Mouse (Mus musculus) yolk sac, embryonic 10.5 days (tissue): Measurements from ENCODE around the gene Anks1.

ENCODE experiments used
- DNase-seq: peaks from one replicate; pipeline ENCODE4 v3.0.0-alpha.2; 2017; ENCODE audit warnings: low spot score

Anks1 gene

DNA sequence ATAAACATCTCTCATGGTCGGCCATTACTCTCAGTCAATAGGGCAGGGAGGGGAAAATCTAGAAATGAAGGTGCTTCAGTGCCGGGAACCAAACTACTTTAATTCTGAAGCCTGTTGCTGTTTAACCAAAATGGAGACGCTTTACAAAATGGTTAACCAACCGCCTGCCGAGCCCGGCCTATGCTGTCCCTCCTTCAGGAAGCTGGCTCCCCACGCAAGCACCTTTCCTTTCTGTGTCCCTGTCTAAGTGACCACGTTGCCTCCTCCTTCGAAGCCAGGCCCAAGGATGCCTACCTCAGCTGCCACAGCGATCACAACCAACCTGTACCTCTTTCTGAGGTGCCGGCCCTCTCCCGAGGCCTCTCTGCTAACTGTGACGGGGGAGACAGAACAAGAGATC is 188.2 kb downstream of the Anks1 start:
- DNase-seq, result no peak

DNA sequence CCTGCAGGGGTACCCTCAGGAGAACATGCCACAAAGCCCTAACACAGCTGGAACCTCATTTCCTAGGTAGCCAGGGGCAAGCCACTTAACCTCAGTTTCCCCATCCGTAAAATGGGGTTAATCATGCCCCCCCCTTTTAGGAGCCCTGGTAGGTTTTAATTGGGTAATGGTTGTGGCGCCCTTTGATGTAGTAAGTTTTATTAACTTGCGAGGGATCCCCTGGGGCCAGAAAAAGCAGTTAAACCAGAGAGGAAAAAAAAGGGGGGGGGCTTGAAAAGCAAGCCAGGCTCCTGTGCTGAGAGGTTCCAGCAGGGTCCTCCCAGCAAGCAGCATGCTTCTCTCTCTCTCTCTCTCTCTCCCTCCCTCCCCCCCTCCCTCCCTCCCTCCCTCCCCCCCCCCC is 190.0 kb downstream of the Anks1 start:
- no peak for DNase-seq

DNA sequence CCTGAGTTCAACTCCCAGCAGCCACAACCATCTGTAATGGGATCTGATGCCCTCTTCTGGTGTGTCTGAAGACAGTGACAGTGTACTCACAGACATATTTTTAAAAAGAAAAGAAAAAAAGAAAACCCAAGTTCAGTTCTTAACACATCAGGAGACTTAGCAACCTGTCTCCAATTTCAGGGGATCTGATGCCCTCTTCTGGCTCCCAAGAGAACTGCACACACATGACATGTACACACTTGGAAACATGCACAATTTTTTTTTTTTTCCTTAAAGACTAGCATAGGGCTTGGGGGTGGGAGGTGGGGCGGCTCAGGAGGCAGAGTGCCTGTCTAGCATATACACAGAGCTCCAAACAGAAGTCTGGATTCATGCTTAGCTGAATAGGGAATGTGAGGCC is 191.6 kb downstream of the Anks1 start:
- no peak for DNase-seq

DNA sequence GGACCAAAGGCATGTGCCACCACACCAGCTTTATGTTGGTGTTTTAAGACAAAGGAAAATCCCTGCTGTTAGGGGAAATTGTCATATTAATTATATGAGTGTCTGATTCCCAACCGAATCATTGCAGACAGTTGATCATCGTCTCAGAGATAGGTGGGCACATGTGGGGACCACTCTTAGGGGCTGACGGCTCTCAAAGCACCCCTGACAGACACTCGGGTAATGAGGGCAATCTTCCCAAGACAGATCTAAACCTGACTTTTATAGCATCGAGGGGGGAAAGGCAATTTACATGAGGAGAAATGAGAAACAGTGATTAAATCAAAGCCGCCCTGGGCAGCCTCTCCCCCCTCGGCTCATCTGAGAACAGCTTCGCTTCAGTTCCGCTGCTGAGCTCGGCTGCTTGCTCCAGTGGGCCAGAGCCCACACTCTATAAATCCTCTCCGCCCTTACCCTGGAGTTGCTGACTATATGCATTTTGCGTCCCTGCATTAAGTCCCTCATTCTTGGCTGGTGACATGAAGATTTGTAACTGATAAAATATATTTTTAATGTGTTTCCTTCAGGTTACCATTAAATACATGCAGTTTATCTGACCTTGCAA is 192.3 kb downstream of the Anks1 start:
- DNase-seq, result no peak

DNA sequence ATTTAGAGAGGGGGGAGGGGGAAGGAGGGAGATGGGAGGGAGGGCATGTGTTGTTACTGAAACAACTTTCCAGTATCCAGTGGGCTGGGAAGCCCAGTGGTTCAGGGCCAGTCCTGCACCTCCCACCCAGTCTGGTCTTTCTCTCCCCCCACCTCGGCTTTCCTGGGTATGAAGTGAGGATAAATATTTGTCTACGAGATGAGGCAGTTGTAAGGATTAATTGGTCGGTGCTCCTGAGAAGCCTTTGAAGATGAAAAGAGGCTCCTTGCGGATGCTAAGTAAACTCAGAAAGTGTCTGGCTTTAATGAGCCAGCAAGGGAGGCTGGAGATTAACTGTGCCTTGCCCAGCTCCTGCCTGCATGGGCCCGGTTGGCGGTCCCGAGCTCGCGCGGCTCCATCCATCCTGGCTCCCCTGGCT is 192.8 kb downstream of the Anks1 start:
- DNase-seq, result no peak

DNA sequence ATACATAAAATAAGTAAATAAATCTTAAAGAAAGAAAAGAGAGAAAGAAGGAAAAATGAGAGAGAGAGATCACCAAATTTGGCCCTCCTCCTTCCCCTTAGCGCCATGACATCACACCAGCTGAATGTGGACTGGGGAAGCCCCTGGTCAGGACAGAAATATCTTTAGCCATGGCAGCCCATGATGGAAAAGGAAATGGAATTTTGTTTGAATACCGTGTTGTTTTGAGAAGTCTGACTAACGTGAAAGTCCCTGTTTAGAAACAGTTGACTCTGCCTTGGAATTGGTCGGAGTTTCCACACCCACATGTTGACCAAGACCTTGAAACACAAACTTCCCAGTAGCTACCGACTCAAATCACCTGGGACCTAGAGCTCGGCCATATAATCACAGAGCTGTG is 195.3 kb downstream of the Anks1 start:
- no peak for DNase-seq

DNA sequence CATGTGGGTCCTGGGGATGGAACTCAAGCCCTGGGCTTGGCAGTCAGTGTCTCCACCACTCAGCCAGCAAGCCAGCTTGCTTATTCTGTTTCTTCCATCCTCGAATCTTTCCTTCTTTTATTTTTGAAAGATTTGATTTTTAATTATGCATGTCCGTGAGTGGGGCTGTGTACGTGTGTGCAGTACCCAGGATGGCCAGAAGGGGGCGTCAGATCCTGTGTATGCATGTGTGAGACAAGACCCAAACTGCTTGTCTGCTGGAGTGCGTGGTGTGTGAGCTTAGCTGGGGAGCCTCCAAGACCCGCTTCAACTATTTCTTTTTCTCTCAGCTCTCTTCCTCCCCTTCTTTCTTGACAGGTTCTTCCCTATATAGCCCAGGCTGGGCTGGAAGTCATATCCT is 197.2 kb downstream of the Anks1 start:
- no peak for DNase-seq

DNA sequence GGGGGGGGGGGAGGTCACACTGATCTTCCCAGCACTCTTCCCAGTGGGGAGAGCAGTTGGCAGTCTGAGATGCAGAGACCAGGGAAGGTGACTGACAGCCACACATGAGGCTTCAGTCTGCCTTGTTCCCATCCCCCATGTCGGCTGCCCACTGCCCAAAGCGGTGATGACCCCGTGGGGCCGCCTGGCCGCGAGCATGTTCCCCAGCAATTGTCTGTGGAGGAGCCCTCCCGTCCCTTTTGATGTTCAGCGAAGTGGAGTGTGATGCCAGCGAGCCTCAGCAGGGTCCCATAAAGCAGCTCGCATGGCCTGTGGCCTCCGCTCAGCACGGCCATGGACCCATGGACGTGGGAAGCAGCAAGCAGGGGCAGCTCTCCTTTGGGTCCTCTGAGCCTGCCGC is 198.2 kb downstream of the Anks1 start:
- no peak for DNase-seq

DNA sequence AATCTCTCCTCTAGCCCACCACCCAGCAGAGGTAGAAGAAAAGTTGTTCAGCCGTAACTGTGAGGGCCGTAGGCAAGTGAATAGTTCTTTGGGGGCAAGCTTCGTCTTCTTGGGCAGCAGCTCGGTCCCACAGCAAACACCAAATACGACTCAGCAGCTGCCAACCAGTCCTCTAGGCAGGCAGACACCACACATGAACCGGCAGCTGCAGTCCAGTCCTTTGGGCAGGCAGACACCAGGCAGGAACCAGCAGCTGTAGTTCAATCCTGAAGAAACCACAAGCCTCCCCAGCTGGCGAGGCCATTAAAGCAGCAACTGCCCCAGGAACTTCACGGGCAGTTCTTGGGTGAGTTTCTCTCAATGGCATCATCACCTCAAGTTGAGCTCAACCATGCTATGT is 203.2 kb downstream of the Anks1 start:
- DNase-seq, result no peak
